Mouse (Mus musculus) stomach, embryonic 16.5 days (tissue): ENCODE measurements around the gene Edrf1. TPM values are rescaled to one million over a fixed set of nuclear protein-coding genes. Genes with fewer than 3 reads are reported as not detected.
"Not testable (repeated sequence)": the region's sequence is repeated elsewhere in the genome, so short reads cannot be mapped to it uniquely, and the experiment has no call there.

Experiments
- ATAC-seq: fragments of 200-750 bp; cut with Nextera tagmentation; 2 replicates; pipeline ENCODE4 v1.8.0; 2017; ENCODE audit warnings: moderate number of reproducible peaks, moderate TSS enrichment; ENCODE audit not compliant: insufficient read depth, low FRiP score
- H3K27ac ChIP-seq: fragments of 300-500 bp; sonication (generic); 2 replicates; pipeline ENCODE4 v1.5.1; 2014; ENCODE audit warnings: low read length
- H3K27me3 ChIP-seq: fragments of 300-500 bp; sonication (generic); 2 replicates; pipeline ENCODE4 v1.6.1; 2014; ENCODE audit warnings: low read length, control low read depth, mixed read lengths; ENCODE audit not compliant: control insufficient read depth, insufficient read depth
- H3K36me3 ChIP-seq: fragments of 300-500 bp; sonication (generic); 2 replicates; pipeline ENCODE4 v1.6.1; 2014; ENCODE audit warnings: low read length; ENCODE audit not compliant: control insufficient read depth, insufficient read depth
- H3K4me1 ChIP-seq: fragments of 300-500 bp; sonication (generic); 2 replicates; pipeline ENCODE4 v1.6.1; 2014; ENCODE audit warnings: low read length, control low read depth, mixed read lengths; ENCODE audit not compliant: control insufficient read depth, insufficient read depth
- H3K4me2 ChIP-seq: fragments of 300-500 bp; sonication (generic); 2 replicates; pipeline ENCODE4 v1.6.1; 2014; ENCODE audit warnings: low read depth, low read length, mixed read lengths
- H3K4me3 ChIP-seq: fragments of 300-500 bp; sonication (generic); replicated peaks from 2 replicates; pipeline ENCODE4 v1.5.1; 2014; ENCODE audit warnings: mild to moderate bottlenecking, low read length
- H3K9ac ChIP-seq: fragments of 300-500 bp; sonication (generic); 2 replicates; pipeline ENCODE4 v1.6.1; 2014; ENCODE audit warnings: low read length
- H3K9me3 ChIP-seq: fragments of 300-500 bp; sonication (generic); replicated peaks from 2 replicates; pipeline ENCODE4 v1.6.1; 2016; ENCODE audit warnings: low read length, control low read depth; ENCODE audit not compliant: control insufficient read depth
- WGBS: fragments of 180-500 bp; shearing (Covaris S2); extraction: QIAGEN DNeasy Blood & Tissue Kit; methylation state at CpG from one replicate; pipeline ENCODE4 v1.1.7; 2014; 5-methylcytosine and 5-hydroxymethylcytosine counted together
- polyA plus RNA-seq: library from polyadenylated mRNA; unstranded; fragments of >200 nt; fragmentation: Nextera tagmentation; extraction: Ambion mirVana; gene quantifications from 2 replicates; pipeline ENCODE4 v1.2.1, GENCODE M21; 2015

The Edrf1 gene
- polyA plus RNA-seq, 1 experiment from 2014 or later: 18.4 TPM

GRCm38 (mm10) chr7:133678716-133679115 lies 41.4 kb downstream of the Edrf1 start:
- no peak overlapping the region for H3K4me2 ChIP-seq
- no peaks in the 10 kb centered on the region for H3K9me3 ChIP-seq
- no peak overlapping the region for H3K27ac ChIP-seq
- no peak overlapping the region for H3K9ac ChIP-seq
- H3K36me3 ChIP-seq: no peaks in the 10 kb centered on the region
- 89% methylated on average over 8 of the region's 8 CpGs for WGBS
- no peaks in the 10 kb centered on the region for H3K4me1 ChIP-seq
- no peak for ATAC-seq
- no peaks in the 10 kb centered on the region for H3K27me3 ChIP-seq
- no peak overlapping the region for H3K4me3 ChIP-seq

- ATAC-seq: no peak
- H3K4me1 ChIP-seq: no peaks in the 10 kb centered on the region
- no peaks in the 10 kb centered on the region for H3K9me3 ChIP-seq
- H3K9ac ChIP-seq: no peak overlapping the region
- H3K36me3 ChIP-seq: no peaks in the 10 kb centered on the region
- H3K27me3 ChIP-seq: no peaks in the 10 kb centered on the region
- no peak overlapping the region for H3K27ac ChIP-seq
- no peak overlapping the region for H3K4me3 ChIP-seq
- no peak overlapping the region for H3K4me2 ChIP-seq
- WGBS: 64% methylated on average over 4 of the region's 4 CpGs
These were observed 42.1 kb downstream of the Edrf1 start for GRCm38 (mm10) chr7:133679439-133679838.

GRCm38 (mm10) chr7:133679961-133680360 lies 42.6 kb downstream of the Edrf1 start, which contains the start of gene Mmp21:
TSS of gene Mmp21 (minus strand) at chr7:133680061.
- no peak within 1 kb of the TSS for H3K4me2 ChIP-seq
- H3K9me3 ChIP-seq: no peaks in the 10 kb centered on the region
- ATAC-seq: no peak
- H3K27ac ChIP-seq: no peak within 1 kb of the TSS
- no peak within 1 kb of the TSS for H3K9ac ChIP-seq
- H3K27me3 ChIP-seq: no peaks in the 10 kb centered on the region
- 70% methylated on average over 3 of the region's 3 CpGs for whole genome bisulfite sequencing
- H3K36me3 ChIP-seq: no peaks in the 10 kb centered on the region
- no peak within 1 kb of the TSS for H3K4me3 ChIP-seq
- no peaks in the 10 kb centered on the region for H3K4me1 ChIP-seq

GRCm38 (mm10) chr7:133683626-133684025 lies 46.3 kb downstream of the Edrf1 start:
- ATAC-seq: no peak
- no peaks in the 10 kb centered on the region for H3K27me3 ChIP-seq
- peaks cover 7% of the 10 kb centered on the region; the same call in 1 of the 2 replicates for H3K9me3 ChIP-seq
- no peak overlapping the region for H3K27ac ChIP-seq
- H3K9ac ChIP-seq: no peak overlapping the region
- H3K4me2 ChIP-seq: no peak overlapping the region
- WGBS: 81% methylated on average over 5 of the region's 5 CpGs
- no peak overlapping the region for H3K4me3 ChIP-seq
- H3K4me1 ChIP-seq: no peaks in the 10 kb centered on the region
- peaks cover 7% of the 10 kb centered on the region; the same call in 1 of the 2 replicates for H3K36me3 ChIP-seq

- 88% methylated on average over 5 of the region's 5 CpGs for WGBS
- peaks cover 9% of the 10 kb centered on the region; the same call in 1 of the 2 replicates for H3K36me3 ChIP-seq
- H3K9ac ChIP-seq: no peak overlapping the region
- no peak overlapping the region for H3K4me3 ChIP-seq
- ATAC-seq: no peak
- H3K9me3 ChIP-seq: peaks cover 10% of the 10 kb centered on the region; the same call in 1 of the 2 replicates
- no peak overlapping the region for H3K27ac ChIP-seq
- H3K27me3 ChIP-seq: no peaks in the 10 kb centered on the region
- H3K4me2 ChIP-seq: no peak overlapping the region
- H3K4me1 ChIP-seq: no peaks in the 10 kb centered on the region
These were observed 46.8 kb downstream of the Edrf1 start for GRCm38 (mm10) chr7:133684110-133684509.

GRCm38 (mm10) chr7:133684701-133685100 lies 47.4 kb downstream of the Edrf1 start:
- Histone ChIP-seq H3K36me3 (peaks cover 9% of the 10 kb centered on the region; the same call in 1 of the 2 replicates), H3K4me1 (no peaks in the 10 kb centered on the region), H3K4me2 (no peak overlapping the region), H3K4me3 (no peak overlapping the region), H3K9ac (no peak overlapping the region), H3K27ac (no peak overlapping the region), H3K27me3 (no peaks in the 10 kb centered on the region), H3K9me3 (peaks cover 16% of the 10 kb centered on the region; the same call in 1 of the 2 replicates)
- ATAC-seq: no peak
- 96% methylated on average over 6 of the region's 6 CpGs for WGBS

- H3K4me2 ChIP-seq, H3K9ac ChIP-seq, H3K27ac ChIP-seq, H3K27me3 ChIP-seq, H3K4me3 ChIP-seq, H3K36me3 ChIP-seq, H3K4me1 ChIP-seq, ATAC-seq: not testable (repeated sequence)
- H3K9me3 ChIP-seq: peaks cover 18% of the 10 kb centered on the region; the same call in 1 of the 2 replicates
These were observed 48.3 kb downstream of the Edrf1 start for GRCm38 (mm10) chr7:133685644-133686043.

- WGBS: 81% methylated on average over 12 of the region's 12 CpGs
- Histone ChIP-seq H3K4me2 (no peak overlapping the region), H3K27me3 (no peaks in the 10 kb centered on the region), H3K9ac (no peak overlapping the region), H3K36me3 (no peaks in the 10 kb centered on the region), H3K27ac (no peak overlapping the region), H3K4me1 (no peaks in the 10 kb centered on the region), H3K9me3 (no peaks in the 10 kb centered on the region), H3K4me3 (no peak overlapping the region)
- ATAC-seq: no peak; the same call in 1 of the 2 replicates
These were observed 60.8 kb downstream of the Edrf1 start for GRCm38 (mm10) chr7:133698021-133698709.

- Histone ChIP-seq H3K9me3 (no peaks in the 10 kb centered on the region), H3K4me3 (no peak overlapping the region), H3K27ac (no peak overlapping the region), H3K27me3 (no peaks in the 10 kb centered on the region), H3K4me1 (no peaks in the 10 kb centered on the region), H3K9ac (no peak overlapping the region), H3K36me3 (no peaks in the 10 kb centered on the region), H3K4me2 (no peak overlapping the region)
- ATAC-seq: no peak
- WGBS: 81% methylated on average over 4 of the region's 4 CpGs
These were observed 62.5 kb downstream of the Edrf1 start for GRCm38 (mm10) chr7:133699885-133700284.
